Mouse (Mus musculus): ENCODE measurements at regions not wholly inside any gene's neighbourhood (a gene's known extent, or its start where the extent isn't known, plus 50 kb on each side); places are given as distances from the start of the nearest gene placed in this dataset.

- no peak for TF ChIP-seq POLR2A (IDR thresholded peaks at IDR 0.05; ENCODE audit: low read depth, low read length)
- no peak for TF ChIP-seq CTCF (IDR thresholded peaks at IDR 0.05; ENCODE audit: extremely low read depth, insufficient read depth, insufficient read length, insufficient replicate concordance)
These were observed 111.4 kb downstream of the Arrdc4 start for GRCm38 (mm10) chr7:68637556-68638215.
